Mouse (Mus musculus) right cerebral cortex, postnatal 25 days (tissue): ENCODE data around the gene Smap1.

Source experiments
- DNase-seq: peaks from one replicate; pipeline ENCODE4 v3.0.0; 2022

Gene Smap1

GRCm38 (mm10) chr1:23919086-23919485 lies 3.0 kb downstream of the Smap1 start:
- no peak for DNase-seq

- no peak for DNase-seq
Observed at GRCm38 (mm10) chr1:23915483-23915882, 6.6 kb downstream of the Smap1 start.

GRCm38 (mm10) chr1:23912988-23913387 lies 9.1 kb downstream of the Smap1 start:
- DNase-seq, result no peak

- DNase-seq, result no peak
Observed at GRCm38 (mm10) chr1:23906082-23906481, 16.0 kb downstream of the Smap1 start.

GRCm38 (mm10) chr1:23903340-23903739 lies 18.8 kb downstream of the Smap1 start:
- DNase-seq, result no peak

GRCm38 (mm10) chr1:23902736-23903135 lies 19.4 kb downstream of the Smap1 start:
- no peak for DNase-seq

GRCm38 (mm10) chr1:23899647-23900020 lies 22.5 kb downstream of the Smap1 start:
- no peak for DNase-seq

- no peak for DNase-seq
Observed at GRCm38 (mm10) chr1:23899020-23899646, 23.0 kb downstream of the Smap1 start.

GRCm38 (mm10) chr1:23892072-23892471 lies 30.0 kb downstream of the Smap1 start:
- DNase-seq, result no peak

- DNase-seq, result no peak
Observed at GRCm38 (mm10) chr1:23884914-23885313, 37.2 kb downstream of the Smap1 start.

- DNase-seq, result no peak
Observed at GRCm38 (mm10) chr1:23884087-23884668, 37.9 kb downstream of the Smap1 start.

GRCm38 (mm10) chr1:23882681-23883080 lies 39.4 kb downstream of the Smap1 start:
- DNase-seq, result no peak

- DNase-seq, result no peak
Observed at GRCm38 (mm10) chr1:23872194-23872593, 49.9 kb downstream of the Smap1 start.

GRCm38 (mm10) chr1:23867350-23867862 lies 54.7 kb downstream of the Smap1 start:
- DNase-seq, result no peak

GRCm38 (mm10) chr1:23865566-23865965 lies 56.6 kb downstream of the Smap1 start:
- no peak for DNase-seq

- DNase-seq, result no peak
Observed at GRCm38 (mm10) chr1:23860944-23861343, 61.2 kb downstream of the Smap1 start.

- DNase-seq, result no peak
Observed at GRCm38 (mm10) chr1:23855623-23856022, 66.5 kb downstream of the Smap1 start.

GRCm38 (mm10) chr1:23846044-23846680 lies 76.0 kb downstream of the Smap1 start:
- no peak for DNase-seq

- DNase-seq, result no peak
Observed at GRCm38 (mm10) chr1:23845007-23845406, 77.1 kb downstream of the Smap1 start.

- DNase-seq, result no peak
Observed at GRCm38 (mm10) chr1:23843790-23844189, 78.3 kb downstream of the Smap1 start.

- DNase-seq, result no peak
Observed at GRCm38 (mm10) chr1:23842629-23843028, 79.5 kb downstream of the Smap1 start.

- no peak for DNase-seq
Observed at GRCm38 (mm10) chr1:23840924-23841323, 81.2 kb downstream of the Smap1 start.

GRCm38 (mm10) chr1:23836630-23837029 lies 85.5 kb downstream of the Smap1 start:
- no peak for DNase-seq

GRCm38 (mm10) chr1:23834819-23835218 lies 87.3 kb downstream of the Smap1 start:
- DNase-seq, result no peak
